Mouse (Mus musculus) kidney, adult 9 months (tissue): ENCODE results near the gene Slc36a2.

Source experiments
- DNase-seq: peaks from one replicate; pipeline ENCODE4 v3.0.0; 2022

Slc36a2 gene

GRCm38 (mm10) chr11:55183124-55183523, 1.8 kb downstream of the Slc36a2 start:
- no peak for DNase-seq

GRCm38 (mm10) chr11:55179856-55180255, 5.0 kb downstream of the Slc36a2 start:
- DNase-seq: no peak

DNA sequence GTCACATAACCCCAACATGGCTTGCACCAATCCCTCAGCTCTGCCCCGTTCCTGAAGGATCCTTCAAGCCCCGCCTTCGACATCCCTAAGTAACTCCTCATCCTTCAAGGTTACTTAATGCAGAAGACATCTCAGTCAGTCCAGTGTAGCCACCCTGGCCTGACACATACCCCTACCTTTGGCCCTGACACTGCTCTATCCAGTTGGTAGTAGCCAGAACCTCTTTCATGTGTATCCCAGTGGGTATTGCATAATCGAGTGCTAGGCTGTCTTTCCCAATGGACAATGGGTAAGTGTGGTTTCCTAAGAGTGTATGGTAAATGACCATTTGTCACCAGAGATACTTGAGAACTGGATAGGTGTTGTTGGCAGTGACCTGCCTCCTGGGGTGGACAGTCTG, 6.0 kb downstream of the Slc36a2 start:
- no peak for DNase-seq

DNA sequence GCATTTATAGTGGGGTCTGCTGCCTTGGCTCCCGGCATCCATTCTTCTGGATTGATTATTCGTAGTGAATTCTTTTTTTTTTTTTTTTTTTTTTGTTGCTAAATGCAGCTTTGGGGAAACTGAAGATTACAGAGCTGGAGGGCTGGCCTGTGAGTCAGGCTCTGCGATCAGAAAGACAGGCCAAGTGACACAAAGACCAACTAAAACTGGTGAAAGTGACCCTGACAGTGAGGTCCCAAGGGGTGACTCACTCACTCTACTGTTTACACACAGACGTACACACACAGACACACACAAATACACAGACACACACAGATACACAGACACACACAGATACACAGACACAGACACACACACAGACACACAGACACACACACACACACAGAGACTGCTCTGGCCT, 14.4 kb downstream of the Slc36a2 start:
- DNase-seq: no peak

DNA sequence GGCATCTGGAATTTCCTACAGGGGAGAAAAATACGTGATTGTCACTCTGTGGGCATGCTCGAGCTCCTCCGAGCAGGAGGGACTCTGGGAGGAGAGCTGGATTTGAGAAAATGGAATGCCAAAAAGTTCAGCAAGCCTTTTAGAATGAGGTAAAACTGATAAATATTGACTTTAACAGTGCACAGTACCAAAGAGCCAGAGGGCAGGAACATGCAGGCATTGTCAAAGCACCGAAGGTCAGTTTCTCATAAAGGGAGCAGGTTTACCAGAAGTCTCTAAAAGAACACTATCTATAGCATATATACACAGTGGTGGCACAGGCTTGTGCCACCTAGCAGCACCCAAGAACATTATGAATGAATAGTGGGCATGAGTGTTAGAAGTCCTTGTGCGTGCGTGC, 16.0 kb downstream of the Slc36a2 start:
- DNase-seq: no peak

GRCm38 (mm10) chr11:55168504-55168903, 16.4 kb downstream of the Slc36a2 start:
- no peak for DNase-seq

DNA sequence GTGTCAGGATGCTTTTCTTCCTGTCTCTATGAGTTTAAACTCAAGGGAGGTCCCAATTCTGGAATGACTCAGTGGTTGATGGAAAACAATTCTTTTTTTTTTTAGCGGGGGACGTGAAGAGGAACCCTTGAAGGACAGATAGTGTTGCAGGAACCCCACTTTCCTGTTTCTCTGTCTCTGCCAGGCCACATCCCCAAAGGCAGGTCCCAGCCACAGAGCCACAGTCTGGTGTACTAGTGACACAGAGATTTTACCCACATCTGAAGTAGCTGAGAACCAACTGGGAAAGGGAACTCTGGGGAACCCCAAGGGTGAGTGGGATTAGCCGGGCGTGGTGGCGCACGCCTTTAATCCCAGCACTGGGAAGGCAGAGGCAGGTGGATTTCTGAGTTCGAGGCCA, 19.1 kb downstream of the Slc36a2 start:
- no peak for DNase-seq

DNA sequence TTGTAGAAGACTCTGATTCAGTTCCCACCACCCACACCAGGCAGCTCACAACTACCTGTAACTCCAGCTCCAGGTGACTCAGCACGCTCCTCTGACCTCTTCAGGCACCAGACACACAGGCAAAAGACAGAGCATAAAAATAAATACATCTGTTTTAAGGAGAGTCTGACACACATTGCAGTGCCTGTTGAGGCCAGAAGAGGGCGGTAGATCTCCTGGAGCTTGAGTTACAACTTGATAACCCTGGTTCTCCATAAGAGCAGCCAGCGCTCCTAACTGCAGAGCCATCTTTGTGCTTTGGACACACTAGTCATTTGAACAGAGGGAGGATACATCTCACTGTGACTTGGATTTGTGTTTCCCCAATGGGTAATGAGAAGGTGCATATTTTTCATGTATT, 20.2 kb downstream of the Slc36a2 start:
- DNase-seq: peak; percentile 43

GRCm38 (mm10) chr11:55162670-55163069, 22.2 kb downstream of the Slc36a2 start:
- peak; percentile 43 for DNase-seq

DNA sequence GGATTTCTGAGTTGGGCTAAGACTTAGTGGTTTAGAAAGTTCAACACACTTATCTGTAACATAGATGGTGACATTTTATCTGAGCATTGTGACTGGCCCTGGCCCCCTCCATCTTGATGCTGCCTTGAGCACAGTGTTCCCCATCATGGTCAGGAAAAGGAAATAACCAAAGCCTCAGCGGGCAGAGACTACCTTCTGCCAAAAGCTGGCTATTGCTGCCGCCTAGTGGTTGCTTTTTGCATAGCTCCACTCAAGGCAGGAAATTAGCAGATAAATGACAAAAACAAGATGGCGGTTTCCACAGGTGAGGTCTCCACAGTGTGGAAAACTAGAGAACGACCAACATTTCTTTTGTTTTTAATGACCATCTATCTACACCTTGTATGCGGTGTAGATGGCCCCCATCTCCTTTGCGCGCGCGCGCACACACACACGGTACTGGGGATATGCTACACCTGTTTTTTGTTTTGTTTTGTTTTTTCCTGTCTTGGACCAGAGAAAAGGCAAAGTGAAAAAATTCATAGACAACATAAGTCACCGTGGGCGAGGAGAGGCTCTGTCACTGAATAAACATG, 26.0 kb downstream of the Slc36a2 start:
- DNase-seq: peak; percentile 91

- DNase-seq: peak; percentile 18
Observed at GRCm38 (mm10) chr11:55155070-55155421, 29.8 kb downstream of the Slc36a2 start.

DNA sequence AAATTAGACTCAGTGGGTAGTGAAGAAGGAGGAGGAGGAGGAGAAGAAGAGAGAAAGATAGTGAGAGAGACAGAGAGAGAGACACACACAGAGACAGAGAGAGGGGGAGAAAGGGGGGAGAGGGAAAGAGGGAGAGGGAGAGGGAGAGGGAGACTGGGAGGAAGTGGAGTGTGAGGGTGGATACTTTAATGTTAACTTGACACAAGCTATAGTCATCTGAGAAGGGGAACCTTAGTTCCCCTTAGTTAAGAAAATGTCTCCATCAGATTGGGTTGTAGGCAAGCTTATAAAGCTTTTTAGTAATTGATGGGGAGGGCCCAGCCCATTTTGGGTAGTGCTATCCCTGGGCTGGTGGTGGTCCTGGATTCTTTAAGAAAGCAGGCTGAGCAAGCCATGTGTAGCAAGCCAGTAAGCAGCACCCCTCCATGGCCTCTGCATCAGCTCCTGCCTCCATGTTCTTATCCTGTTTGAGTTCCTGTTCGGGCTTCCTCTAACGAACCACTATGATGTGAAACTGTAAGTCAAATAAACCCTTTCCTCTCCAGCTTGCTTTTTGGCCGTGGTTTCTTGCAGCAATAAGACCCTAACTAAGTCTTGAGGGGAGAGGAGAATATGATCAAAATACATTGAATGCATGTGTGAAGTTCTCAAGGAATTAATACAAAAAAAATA, 30.3 kb downstream of the Slc36a2 start:
- no peak for DNase-seq

DNA sequence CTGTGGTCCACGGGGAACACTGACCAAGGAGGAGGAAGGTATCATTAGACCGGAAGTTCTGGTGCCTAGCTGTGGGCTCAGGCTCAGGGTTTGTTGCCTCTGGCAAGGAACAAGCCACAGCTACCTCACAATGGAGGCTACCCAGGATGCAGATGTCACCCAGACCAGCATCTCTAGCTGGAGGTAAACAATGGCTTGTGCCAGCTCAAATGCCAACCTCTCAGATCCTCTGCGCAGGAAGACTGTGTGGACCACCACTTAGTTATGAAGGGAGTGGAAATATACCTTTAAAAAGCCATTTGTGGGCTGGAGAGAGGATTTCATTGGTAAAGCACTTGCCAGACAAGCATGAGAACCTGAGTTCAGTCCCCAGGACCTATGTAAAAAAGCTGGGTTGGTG, 33.3 kb downstream of the Slc36a2 start, which contains the start of gene Slc36a3:
TSS of gene Slc36a3 (minus strand) at position 101 of the 400 bp plus-strand sequence.
- no peak for DNase-seq

DNA sequence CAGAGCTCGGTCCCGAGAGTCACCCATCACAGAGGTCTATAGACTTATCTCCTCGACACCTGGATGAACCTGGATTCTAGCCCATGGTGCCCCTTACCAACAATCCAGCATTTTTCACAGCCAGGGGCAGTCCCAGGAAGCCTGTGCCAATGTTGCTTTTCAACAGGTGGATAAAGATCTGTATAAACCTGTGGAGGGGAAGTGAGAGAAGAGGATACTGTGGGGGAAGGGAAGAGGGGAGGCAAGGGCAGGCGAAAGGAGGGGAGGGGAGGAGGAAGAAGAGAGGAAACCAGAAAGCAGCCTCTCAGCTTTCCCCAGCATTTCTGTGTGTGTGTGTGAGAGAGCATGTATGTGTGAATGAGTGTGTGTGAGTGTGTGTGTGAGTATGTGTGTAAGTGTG, 36.4 kb downstream of the Slc36a2 start:
- no peak for DNase-seq

DNA sequence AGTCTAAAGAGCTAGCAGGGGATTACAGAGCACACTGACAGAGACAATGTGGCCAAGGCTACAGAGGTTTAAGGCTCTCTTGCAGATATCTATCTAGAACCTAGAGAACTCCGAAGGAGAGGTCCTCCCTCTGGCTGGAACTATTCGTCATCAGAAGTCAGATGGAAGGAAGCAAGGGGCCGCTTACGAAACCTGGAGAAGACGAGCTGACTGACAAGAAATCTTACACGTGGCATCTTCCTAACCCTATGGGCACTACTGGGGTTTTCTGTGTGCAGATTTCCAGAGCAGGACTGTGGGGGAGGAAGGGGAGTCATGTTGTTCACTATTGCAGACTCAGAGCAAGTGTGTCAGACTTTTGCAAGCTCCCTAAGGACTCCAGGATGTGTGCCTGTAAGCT, 37.5 kb downstream of the Slc36a2 start:
- DNase-seq: no peak

DNA sequence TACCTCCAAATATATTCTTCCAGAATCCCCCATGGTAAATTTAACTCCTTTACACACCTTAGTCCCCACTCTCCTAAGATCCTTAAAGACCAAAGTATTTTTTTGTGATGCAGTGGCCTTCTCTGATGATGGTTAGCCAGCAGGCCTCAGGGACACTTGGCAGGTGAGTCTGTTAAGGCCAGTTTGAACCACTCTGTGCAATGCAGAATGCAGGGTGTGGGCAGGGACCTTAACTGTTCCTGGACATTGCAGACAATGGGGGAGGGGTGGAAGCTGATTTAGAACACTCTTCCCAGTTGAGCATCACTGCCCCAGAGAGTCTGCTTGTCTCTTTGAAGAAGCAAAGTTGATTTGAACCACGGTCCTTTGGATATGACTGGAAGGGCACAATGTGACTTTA, 38.0 kb downstream of the Slc36a2 start:
- no peak for DNase-seq

DNA sequence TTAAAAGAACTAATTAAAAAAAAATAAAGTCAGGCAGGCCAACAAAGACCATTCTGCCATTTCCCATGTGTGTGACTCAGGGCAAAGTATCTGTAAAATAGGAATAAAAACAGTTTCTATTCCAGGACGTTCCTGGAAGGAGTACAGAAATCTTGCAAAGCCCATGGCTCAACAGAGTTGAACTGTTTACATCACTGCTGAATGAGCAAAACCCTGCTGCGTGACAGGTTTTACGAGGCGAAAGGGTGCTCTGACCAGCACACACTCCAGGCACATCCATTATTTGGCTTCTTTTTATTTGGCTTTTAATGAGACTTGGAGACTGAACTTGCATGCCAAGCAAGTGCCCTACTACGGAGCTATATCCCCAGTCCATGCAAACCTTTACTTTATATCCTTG, 40.9 kb downstream of the Slc36a2 start:
- no peak for DNase-seq

DNA sequence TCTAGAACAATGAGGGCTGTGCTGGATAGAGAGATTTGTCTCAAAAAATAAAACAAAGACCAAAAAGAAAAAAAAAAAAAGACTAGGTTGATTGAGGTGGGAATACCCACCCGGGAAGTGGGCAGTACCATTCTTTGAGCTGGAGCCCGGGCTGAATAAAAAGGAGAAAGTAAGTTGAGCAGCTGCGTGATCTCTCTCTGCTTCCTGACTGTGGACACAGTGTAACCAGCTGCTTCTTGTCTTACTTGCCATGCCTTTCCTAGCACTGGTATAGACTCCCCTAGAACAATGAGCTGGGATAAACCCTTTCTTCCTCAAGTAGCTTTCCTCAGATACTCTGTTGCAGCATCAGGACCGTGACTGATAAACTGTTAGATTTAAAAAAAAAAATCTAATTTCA, 43.4 kb downstream of the Slc36a2 start:
- no peak for DNase-seq

DNA sequence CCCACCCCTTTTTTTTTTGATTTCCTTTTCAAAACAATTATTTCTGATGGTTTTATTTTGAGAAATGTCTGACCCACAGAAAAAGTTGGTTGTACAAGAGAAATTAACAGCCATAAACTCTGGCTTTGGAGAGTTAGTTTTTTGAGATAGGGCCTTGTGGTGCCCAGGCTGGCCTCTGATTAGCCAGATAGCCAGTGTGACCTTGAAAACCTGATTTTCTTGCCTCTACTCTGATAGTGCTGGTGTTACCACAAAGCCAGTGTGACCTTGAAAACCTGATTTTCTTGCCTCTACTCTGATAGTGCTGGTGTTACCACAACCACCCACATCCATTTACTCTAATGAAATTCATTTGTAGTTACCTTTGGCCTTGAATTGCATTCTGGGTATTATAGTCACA, 47.2 kb downstream of the Slc36a2 start:
- no peak for DNase-seq

GRCm38 (mm10) chr11:55136770-55137547, 47.9 kb downstream of the Slc36a2 start:
- DNase-seq: peak; percentile 16

DNA sequence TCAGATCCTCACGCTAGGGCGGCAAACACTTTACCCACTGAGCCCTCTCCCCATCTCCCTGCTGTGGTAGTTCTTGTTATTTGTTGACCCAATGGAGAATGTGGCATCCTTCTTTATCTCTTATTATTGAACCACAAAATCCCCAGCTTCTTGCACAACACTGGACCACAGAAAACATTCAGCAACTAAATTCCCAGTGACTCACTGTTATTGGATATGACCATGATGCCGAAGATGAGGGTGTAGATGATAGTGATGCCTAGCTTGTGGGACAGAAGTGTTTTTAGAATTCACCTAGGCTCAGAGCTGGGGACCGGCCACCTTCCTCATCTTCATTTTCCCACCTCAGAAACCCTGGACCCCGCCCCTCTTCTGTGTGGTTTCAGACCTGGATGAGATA, 50.0 kb downstream of the Slc36a2 start:
- no peak for DNase-seq

- DNase-seq: no peak
Observed at GRCm38 (mm10) chr11:55134407-55134806, 50.5 kb downstream of the Slc36a2 start.

DNA sequence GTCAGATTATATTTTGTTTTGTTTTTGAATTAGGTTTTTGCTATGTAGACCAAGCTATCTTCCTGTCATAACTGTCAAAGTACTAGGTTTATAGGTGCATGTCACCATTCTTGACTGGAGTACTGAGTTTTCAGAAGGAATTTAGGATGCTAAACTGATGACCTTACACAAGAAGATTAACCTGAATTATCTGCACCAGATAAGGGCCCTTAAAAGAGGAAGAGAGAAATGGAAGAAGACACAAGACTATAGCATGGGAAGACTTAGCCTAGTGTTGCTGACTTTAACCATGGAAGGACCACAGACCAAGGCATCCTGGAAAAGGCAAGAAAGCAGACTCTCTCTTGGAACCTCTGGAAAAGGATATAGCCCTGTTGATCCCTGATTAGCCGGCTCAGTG, 51.7 kb downstream of the Slc36a2 start:
- no peak for DNase-seq

DNA sequence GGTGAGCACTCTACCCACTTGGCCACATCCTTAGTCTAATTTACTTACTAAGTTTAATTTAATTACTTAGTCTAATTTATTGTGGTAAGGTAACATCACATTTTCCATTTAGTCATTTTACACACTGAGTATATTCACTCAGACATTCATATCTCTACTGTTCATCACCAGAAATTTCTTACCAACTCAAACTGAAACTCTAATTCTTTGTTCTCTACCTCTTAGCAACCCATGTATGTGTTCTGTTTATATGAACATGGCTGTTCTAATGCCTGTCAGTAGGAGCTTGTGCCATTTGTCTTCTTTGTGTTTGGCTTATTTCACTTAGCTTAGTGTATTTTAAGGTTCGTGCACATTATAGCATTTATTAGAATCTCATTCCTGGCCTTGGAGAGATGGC, 52.9 kb downstream of the Slc36a2 start:
- no peak for DNase-seq
